Mouse (Mus musculus): Measurements from ENCODE around the gene Hbb-bt. TPM values are rescaled to one million over a fixed set of nuclear protein-coding genes. Genes with fewer than 3 reads are reported as not detected.
"Not testable (repeated sequence)": the region's sequence is repeated elsewhere in the genome, so short reads cannot be mapped to it uniquely, and the experiment has no call there.

Hbb-bt gene
- total and polyA plus RNA-seq, 3 experiments = 118 to 120 TPM; not detected in 1

- Histone ChIP-seq H3K9me3 (replicated peaks; ENCODE audit: insufficient read depth, low read length) (no peaks in the 10 kb centered on the region), H3K36me3 (ENCODE audit: control insufficient read depth in 1 of 2, insufficient read depth in 2 of 2, low read length in 2 of 2) (peaks cover 0 to 4% of the 10 kb centered on the region in 2 experiments; a peak in 2 of 4 replicates), H3K27me3 (ENCODE audit: control insufficient read depth in 1 of 2, insufficient read depth in 2 of 2, low read length in 2 of 2) (no peaks in the 10 kb centered on the region), H3K27ac (ENCODE audit: control insufficient read depth, low read depth, low read length) (no peak within 1 kb of the TSS), H3K4me3 (ENCODE audit: control insufficient read depth in 1 of 2, insufficient read depth in 1 of 2, low read depth in 2 of 2, low read length in 2 of 2) (no peak within 1 kb of the TSS), H3K4me1 (ENCODE audit: control insufficient read depth in 1 of 2, insufficient read depth in 2 of 2, low read length in 2 of 2) (peaks cover 7 to 12% of the 10 kb centered on the region in 2 experiments), H3K79me2 (ENCODE audit: control insufficient read depth, insufficient read depth, low read length, poor library complexity) (no peaks in the 10 kb centered on the region), H3K9ac (ENCODE audit: control insufficient read depth, low read depth, low read length, poor library complexity, severe bottlenecking) (no peak within 1 kb of the TSS)
- no peak for TF ChIP-seq GATA1 (IDR thresholded peaks at IDR 0.05; ENCODE audit: low read depth, low read length)
- no peak for TF ChIP-seq POLR2AphosphoS2 (IDR thresholded peaks at IDR 0.05; ENCODE audit: low read length)
- no peak for TF ChIP-seq BHLHE40 (IDR thresholded peaks at IDR 0.05; ENCODE audit: borderline replicate concordance, low read depth, low read length)
- no peak for TF ChIP-seq TCF12 (IDR thresholded peaks at IDR 0.05; ENCODE audit: low read depth, low read length)
- TF ChIP-seq CTCF (IDR thresholded peaks at IDR 0.05 in 2 of 3, conservative IDR thresholded peaks at IDR 0.05 in 1 of 3; ENCODE audit: control insufficient read depth in 1 of 3, insufficient read depth in 1 of 3, low read depth in 2 of 3, low read length in 3 of 3, poor library complexity in 1 of 3, severe bottlenecking in 1 of 3) = no peak
- no peak for TF ChIP-seq RAD21 (IDR thresholded peaks at IDR 0.05; ENCODE audit: low read depth, low read length)
- TF ChIP-seq POLR2A (IDR thresholded peaks at IDR 0.05; ENCODE audit: control insufficient read depth in 1 of 2, insufficient read depth in 1 of 2, low read depth in 1 of 2, low read length in 2 of 2, poor library complexity in 1 of 2) = no peak
- no peak for TF ChIP-seq E2F4 (IDR thresholded peaks at IDR 0.05; ENCODE audit: borderline replicate concordance, low read depth, low read length)
- TF ChIP-seq ZMIZ1 (IDR thresholded peaks at IDR 0.05; ENCODE audit: low read depth, low read length) = no peak
- TF ChIP-seq GABPA (IDR thresholded peaks at IDR 0.05; ENCODE audit: low read depth, low read length) = no peak
- TF ChIP-seq ELF1 (IDR thresholded peaks at IDR 0.05; ENCODE audit: low read depth, low read length) = no peak
- TF ChIP-seq TAL1 (IDR thresholded peaks at IDR 0.05; ENCODE audit: low read length) = no peak
- TF ChIP-seq MYC (IDR thresholded peaks at IDR 0.05; ENCODE audit: low read depth, low read length) = no peak
- no peak for TF ChIP-seq CHD2 (IDR thresholded peaks at IDR 0.05; ENCODE audit: low read length)
- no peak for TF ChIP-seq ETS1 (IDR thresholded peaks at IDR 0.05; ENCODE audit: low read depth, low read length)
- TF ChIP-seq MAZ (IDR thresholded peaks at IDR 0.05; ENCODE audit: low read depth, low read length) = no peak
- TF ChIP-seq USF1 (IDR thresholded peaks at IDR 0.05; ENCODE audit: low read depth, low read length) = no peak
- no peak for DNase-seq (ENCODE audit: low read depth, low spot score)
These were observed 26.5 kb upstream of the Hbb-bt start, which contains the start of gene Hbb-bh2 for GRCm38 (mm10) chr7:103840268-103840667. TSS of gene Hbb-bh2 (minus strand) at chr7:103840520.

DNA sequence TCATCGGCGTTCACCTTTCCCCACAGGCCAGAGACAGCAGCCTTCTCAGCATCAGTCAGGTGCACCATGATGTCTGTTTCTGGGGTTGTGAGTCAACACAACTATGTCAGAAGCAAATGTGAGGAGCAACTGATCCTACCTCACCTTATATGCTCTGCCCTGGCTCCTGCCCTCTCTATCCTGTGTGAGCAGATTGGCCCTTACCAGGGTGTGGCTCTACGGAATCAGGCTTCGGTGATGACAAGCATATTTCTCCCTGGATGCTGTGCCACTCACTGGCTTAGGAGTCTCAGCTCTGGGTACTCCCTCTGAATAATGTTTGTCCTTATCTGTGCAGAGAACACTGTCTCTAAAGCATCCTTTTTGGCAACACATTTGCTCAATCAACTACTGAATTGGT, 14.0 kb upstream of the Hbb-bt start, which contains the start of gene Hbb-bs:
TSS of gene Hbb-bs (minus strand) at position 289 of the 400 bp plus-strand sequence.
- TF ChIP-seq POLR2AphosphoS5 (IDR thresholded peaks at IDR 0.05; ENCODE audit: borderline replicate concordance, low read depth, low read length) (peak; percentile 64; the same call in 1 of the 2 replicates), EP300 (IDR thresholded peaks at IDR 0.05; ENCODE audit: low read depth in 1 of 2, low read length in 2 of 2) (peak in 1 of 2 experiments; percentile 5; a peak in 1 of 4 replicates), GATA1 (IDR thresholded peaks at IDR 0.05; ENCODE audit: low read depth, low read length) (0 out of 2 replicates have a peak, but pooled peaks have one; percentile 13), ZNF384 (IDR thresholded peaks at IDR 0.05; ENCODE audit: low read depth, low read length) (no peak)
- Histone ChIP-seq H3K27ac (ENCODE audit: control insufficient read depth, low read depth, low read length) (no peak within 1 kb of the TSS), H3K9ac (ENCODE audit: control insufficient read depth, low read depth, low read length, poor library complexity, severe bottlenecking) (no peak within 1 kb of the TSS)

DNA sequence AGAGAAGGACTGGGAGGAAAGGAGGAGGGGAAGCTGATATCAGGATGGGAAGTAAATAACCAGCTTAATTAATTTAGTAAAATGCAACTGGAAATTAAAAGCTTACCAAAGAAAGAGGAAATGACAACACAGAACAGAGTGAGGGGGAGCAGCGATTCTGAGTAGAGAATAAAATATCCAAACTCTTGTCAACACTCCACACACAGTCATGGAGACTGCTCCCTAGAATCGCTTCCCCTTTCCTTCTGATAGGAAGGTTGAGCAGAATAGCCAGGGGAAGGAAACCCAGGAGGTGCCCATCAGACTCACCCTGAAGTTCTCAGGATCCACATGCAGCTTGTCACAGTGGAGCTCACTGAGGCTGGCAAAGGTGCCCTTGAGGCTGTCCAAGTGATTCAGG, 13.3 kb upstream of the Hbb-bt start:
- not testable (repeated sequence) for H3K4me3 ChIP-seq (ENCODE audit: control insufficient read depth in 1 of 2, insufficient read depth in 1 of 2, low read depth in 2 of 2, low read length in 2 of 2); H3K27me3 ChIP-seq (ENCODE audit: control insufficient read depth in 1 of 2, insufficient read depth in 2 of 2, low read length in 2 of 2); H3K36me3 ChIP-seq (ENCODE audit: control insufficient read depth in 1 of 2, insufficient read depth in 2 of 2, low read length in 2 of 2); H3K79me2 ChIP-seq (ENCODE audit: control insufficient read depth, insufficient read depth, low read length, poor library complexity); H3K9me3 ChIP-seq (replicated peaks; ENCODE audit: insufficient read depth, low read length); DNase-seq (ENCODE audit: low read depth, low spot score); H3K9ac ChIP-seq (ENCODE audit: control insufficient read depth, low read depth, low read length, poor library complexity, severe bottlenecking); H3K27ac ChIP-seq (ENCODE audit: control insufficient read depth, low read depth, low read length)
- peaks cover 6 to 11% of the 10 kb centered on the region in 2 experiments for H3K4me1 ChIP-seq (ENCODE audit: control insufficient read depth in 1 of 2, insufficient read depth in 2 of 2, low read length in 2 of 2)

More for the DNA sequence above, 14.0 kb upstream of the Hbb-bt start, which contains the start of gene Hbb-bs:
- Histone ChIP-seq H3K36me3 (ENCODE audit: control insufficient read depth in 1 of 2, insufficient read depth in 2 of 2, low read length in 2 of 2) (peaks cover 0 to 6% of the 10 kb centered on the region in 2 experiments; a peak in 2 of 4 replicates), H3K4me3 (ENCODE audit: control insufficient read depth in 1 of 2, insufficient read depth in 1 of 2, low read depth in 2 of 2, low read length in 2 of 2) (no peak within 1 kb of the TSS), H3K79me2 (ENCODE audit: control insufficient read depth, insufficient read depth, low read length, poor library complexity) (no peaks in the 10 kb centered on the region), H3K9me3 (replicated peaks; ENCODE audit: insufficient read depth, low read length) (no peaks in the 10 kb centered on the region), H3K4me1 (ENCODE audit: control insufficient read depth in 1 of 2, insufficient read depth in 2 of 2, low read length in 2 of 2) (peaks cover 6 to 11% of the 10 kb centered on the region in 2 experiments), H3K27me3 (ENCODE audit: control insufficient read depth in 1 of 2, insufficient read depth in 2 of 2, low read length in 2 of 2) (no peaks in the 10 kb centered on the region)
- peak; percentile 38 for DNase-seq (ENCODE audit: low read depth, low spot score)
